Mouse (Mus musculus) hindbrain, postnatal 0 days (tissue): ENCODE data around the gene Osbp2. TPM values are rescaled to one million over a fixed set of nuclear protein-coding genes. Genes with fewer than 3 reads are reported as not detected.

Experiments used
- ATAC-seq: fragments of 200-750 bp; cut with Nextera tagmentation; 2 replicates; pipeline ENCODE4 v1.8.0; 2017; ENCODE audit warnings: mild to moderate bottlenecking, moderate TSS enrichment, moderate library complexity
- DNase-seq: peaks from one replicate; pipeline ENCODE4 v3.0.0-alpha.2; 2015; ENCODE audit warnings: low spot score
- H3K27ac ChIP-seq: fragments of 300-500 bp; sonication (generic); 2 replicates; pipeline ENCODE4 v1.5.1; 2014; ENCODE audit warnings: mild to moderate bottlenecking
- H3K27me3 ChIP-seq: fragments of 300-500 bp; sonication (generic); 2 replicates; pipeline ENCODE4 v1.6.1; 2014; ENCODE audit warnings: low read length, mixed read lengths; ENCODE audit not compliant: insufficient read depth
- H3K36me3 ChIP-seq: fragments of 300-500 bp; sonication (generic); 2 replicates; pipeline ENCODE4 v1.6.1; 2014; ENCODE audit warnings: low read length, mixed read lengths; ENCODE audit not compliant: insufficient read depth
- H3K4me1 ChIP-seq: fragments of 300-500 bp; sonication (generic); 2 replicates; pipeline ENCODE4 v1.6.1; 2014; ENCODE audit warnings: antibody characterized with exemption, low read length, mixed read lengths; ENCODE audit not compliant: insufficient read depth
- H3K4me2 ChIP-seq: fragments of 300-500 bp; sonication (generic); 2 replicates; pipeline ENCODE4 v1.6.1; 2014; ENCODE audit warnings: low read depth, mild to moderate bottlenecking, low read length, moderate library complexity, mixed read lengths
- H3K4me3 ChIP-seq: fragments of 300-500 bp; sonication (generic); 2 replicates; pipeline ENCODE4 v1.5.1; 2014; ENCODE audit warnings: low read length
- H3K9ac ChIP-seq: fragments of 300-500 bp; sonication (generic); replicated peaks from 2 replicates; pipeline ENCODE4 v1.6.1; 2014; ENCODE audit warnings: mild to moderate bottlenecking, low read length, moderate library complexity, mixed read lengths
- H3K9me3 ChIP-seq: fragments of 300-500 bp; sonication (generic); 2 replicates; pipeline ENCODE4 v1.6.1; 2016; ENCODE audit warnings: low read length, mixed read lengths
- CTCF ChIP-seq: IDR thresholded peaks from 2 replicates; pipeline ENCODE4 v1.5.1; 2016; ENCODE audit warnings: antibody characterized with exemption, control low read depth, low read depth
- WGBS: fragments of 180-500 bp; shearing (Covaris S2); extraction: QIAGEN DNeasy Blood & Tissue Kit; methylation state at CpG from one replicate; pipeline ENCODE4 v1.1.7; 2014; 5-methylcytosine and 5-hydroxymethylcytosine counted together
- polyA plus RNA-seq: library from polyadenylated mRNA; unstranded; fragments of >200 nt; fragmentation: Nextera tagmentation; extraction: Ambion mirVana; gene quantifications from 2 replicates; pipeline ENCODE4 v1.2.1, GENCODE M21; 2015
- total RNA-seq: library from RNA; depleted of rRNA; stranded (reverse); fragments of >200 nt; gene quantifications from 2 replicates; pipeline ENCODE4 v1.2.3, GENCODE M21; 2014

The Osbp2 gene
- total and polyA plus RNA-seq, 2 experiments from 2014 or later = 39.7 to 87.5 TPM

- no peak overlapping the region for H3K9ac ChIP-seq
- TF ChIP-seq CTCF = no peak
- 83% methylated on average over 7 of the region's 7 CpGs for WGBS
- H3K4me2 ChIP-seq = no peak overlapping the region
- ATAC-seq = 0 out of 2 replicates have a peak, but pooled peaks have one; percentile 24
- no peaks in the 10 kb centered on the region for H3K4me1 ChIP-seq
- no peak for DNase-seq
- no peaks in the 10 kb centered on the region for H3K9me3 ChIP-seq
- H3K27me3 ChIP-seq = no peaks in the 10 kb centered on the region
- no peaks in the 10 kb centered on the region for H3K36me3 ChIP-seq
- H3K4me3 ChIP-seq = no peak overlapping the region
- no peak overlapping the region for H3K27ac ChIP-seq
Observed at GRCm38 (mm10) chr11:3703089-3703992, 160.4 kb downstream of the Osbp2 start.

- Histone ChIP-seq H3K4me1 (no peaks in the 10 kb centered on the region), H3K9me3 (no peaks in the 10 kb centered on the region), H3K9ac (no peak overlapping the region), H3K27ac (no peak overlapping the region), H3K4me3 (no peak overlapping the region), H3K4me2 (no peak overlapping the region), H3K36me3 (no peaks in the 10 kb centered on the region), H3K27me3 (no peaks in the 10 kb centered on the region)
- peak; percentile 45 for TF ChIP-seq CTCF
- DNase-seq (no peak), ATAC-seq (no peak)
- WGBS = 87% methylated on average over 3 of the region's 3 CpGs
Observed at GRCm38 (mm10) chr11:3697441-3697840, 166.3 kb downstream of the Osbp2 start.

GRCm38 (mm10) chr11:3696086-3696616, 167.6 kb downstream of the Osbp2 start:
- DNase-seq (no peak), ATAC-seq (no peak)
- H3K27ac ChIP-seq = no peak overlapping the region
- H3K27me3 ChIP-seq = no peaks in the 10 kb centered on the region
- no peak overlapping the region for H3K4me3 ChIP-seq
- H3K4me1 ChIP-seq = no peaks in the 10 kb centered on the region
- no peak overlapping the region for H3K9ac ChIP-seq
- H3K4me2 ChIP-seq = no peak overlapping the region
- H3K36me3 ChIP-seq = no peaks in the 10 kb centered on the region
- WGBS = 76% methylated on average over 5 of the region's 5 CpGs
- no peaks in the 10 kb centered on the region for H3K9me3 ChIP-seq
- TF ChIP-seq CTCF = peak; percentile 25; the same call in 1 of the 2 replicates

GRCm38 (mm10) chr11:3691746-3692145, 172.0 kb downstream of the Osbp2 start:
- 88% methylated on average over 2 of the region's 2 CpGs for WGBS
- Histone ChIP-seq H3K27me3 (no peaks in the 10 kb centered on the region), H3K9ac (no peak overlapping the region), H3K27ac (no peak overlapping the region), H3K36me3 (peaks cover 37% of the 10 kb centered on the region), H3K9me3 (no peaks in the 10 kb centered on the region), H3K4me2 (no peak overlapping the region), H3K4me3 (no peak overlapping the region), H3K4me1 (no peaks in the 10 kb centered on the region)
- ATAC-seq = no peak
- no peak for DNase-seq
- TF ChIP-seq CTCF = no peak

GRCm38 (mm10) chr11:3686885-3687284, 176.8 kb downstream of the Osbp2 start:
- Histone ChIP-seq H3K4me3 (no peak overlapping the region), H3K36me3 (peaks cover 72% of the 10 kb centered on the region), H3K4me1 (no peaks in the 10 kb centered on the region), H3K9ac (no peak overlapping the region), H3K27ac (no peak overlapping the region), H3K27me3 (no peaks in the 10 kb centered on the region), H3K4me2 (no peak overlapping the region), H3K9me3 (no peaks in the 10 kb centered on the region)
- ATAC-seq = no peak
- 85% methylated on average over 2 of the region's 2 CpGs for WGBS
- no peak for DNase-seq
- no peak for TF ChIP-seq CTCF

GRCm38 (mm10) chr11:3686318-3686717, 177.4 kb downstream of the Osbp2 start:
- no peak overlapping the region for H3K4me3 ChIP-seq

GRCm38 (mm10) chr11:3685431-3685830, 178.3 kb downstream of the Osbp2 start:
- 90% methylated on average over 8 of the region's 8 CpGs for WGBS
- no peak for TF ChIP-seq CTCF
- H3K9ac ChIP-seq = no peak overlapping the region

More at GRCm38 (mm10) chr11:3686318-3686717, 177.4 kb downstream of the Osbp2 start:
- no peak overlapping the region for H3K9ac ChIP-seq
- no peaks in the 10 kb centered on the region for H3K27me3 ChIP-seq
- no peak overlapping the region for H3K27ac ChIP-seq
- ATAC-seq (no peak), DNase-seq (no peak)
- H3K4me2 ChIP-seq = no peak overlapping the region
- WGBS = 93% methylated on average over 2 of the region's 2 CpGs
- TF ChIP-seq CTCF = no peak
- H3K4me1 ChIP-seq = no peaks in the 10 kb centered on the region
- no peaks in the 10 kb centered on the region for H3K9me3 ChIP-seq
- H3K36me3 ChIP-seq = peaks cover 72% of the 10 kb centered on the region

More at GRCm38 (mm10) chr11:3685431-3685830, 178.3 kb downstream of the Osbp2 start:
- Histone ChIP-seq H3K9me3 (no peaks in the 10 kb centered on the region), H3K4me3 (no peak overlapping the region), H3K27me3 (no peaks in the 10 kb centered on the region), H3K4me1 (no peaks in the 10 kb centered on the region), H3K4me2 (no peak overlapping the region), H3K27ac (no peak overlapping the region), H3K36me3 (peaks cover 70% of the 10 kb centered on the region)
- DNase-seq = no peak
- no peak for ATAC-seq
